Mouse (Mus musculus) testis, adult 10 weeks (tissue): ENCODE measurements around the gene Hoxb1. TPM values are rescaled to one million over a fixed set of nuclear protein-coding genes. Genes with fewer than 3 reads are reported as not detected.

Source experiments
- polyA plus RNA-seq: library from polyadenylated mRNA; stranded (reverse); fragments of 350-450 nt; fragmentation: Illumina TruSeq; extraction: RNeasy Lipid Tissue Mini Kit (QIAGEN cat#74804); gene quantifications from one replicate; pipeline ENCODE4 v1.2.3, GENCODE M21; 2014; ENCODE audit warnings: low read depth, low replicate concordance

Hoxb1 gene
- polyA plus RNA-seq, result not detected

GRCm38 (mm10) chr11:96365441-96366091, at the start of gene Hoxb1:
Gene Hoxb1 (plus strand): TSS chr11:96365752.

GRCm38 (mm10) chr11:96317608-96318367, 47.8 kb upstream of the Hoxb1 start, which contains the start of gene Hoxb4:
Gene Hoxb4 (plus strand): TSS chr11:96318267.

GRCm38 (mm10) chr11:96323154-96323553, 42.4 kb upstream of the Hoxb1 start, which contains the start of gene Hoxb3:
Gene Hoxb3 (plus strand): TSS chr11:96323326.

GRCm38 (mm10) chr11:96350341-96350624, 15.3 kb upstream of the Hoxb1 start, which contains the start of gene Hoxb2:
Gene Hoxb2 (plus strand): TSS chr11:96350525.

Other genes with a start within 250 kb of the Hoxb1 start
- 51.3 TPM for gene Ttll6, start 232.0 kb upstream of the Hoxb1 start, polyA plus RNA-seq
- not detected for gene Hoxb13, start 171.4 kb upstream of the Hoxb1 start, polyA plus RNA-seq
- 0.43 TPM for gene Hoxb9, start 94.3 kb upstream of the Hoxb1 start, polyA plus RNA-seq
- 0.07 TPM for gene Hoxb8, start 83.8 kb upstream of the Hoxb1 start, polyA plus RNA-seq
- not detected for gene Hoxb7, start 79.1 kb upstream of the Hoxb1 start, polyA plus RNA-seq
- gene Hoxb6, start 73.3 kb upstream of the Hoxb1 start, polyA plus RNA-seq, result not detected
- gene Hoxb5, start 62.4 kb upstream of the Hoxb1 start, polyA plus RNA-seq, result not detected
- 0.15 TPM for gene Hoxb4, start 47.5 kb upstream of the Hoxb1 start, polyA plus RNA-seq
- gene Hoxb3, start 42.4 kb upstream of the Hoxb1 start, polyA plus RNA-seq, result 1.4 TPM
- gene Hoxb2, start 15.2 kb upstream of the Hoxb1 start, polyA plus RNA-seq, result 0.32 TPM
- gene Skap1, start 98.8 kb downstream of the Hoxb1 start, polyA plus RNA-seq, result 2.2 TPM